Mouse (Mus musculus) liver, postnatal 0 days (tissue): ENCODE data around the gene Akap2. TPM values are rescaled to one million over a fixed set of nuclear protein-coding genes. Genes with fewer than 3 reads are reported as not detected.

ENCODE experiments used
- ATAC-seq: fragments of 200-750 bp; cut with Nextera tagmentation; 2 replicates; pipeline ENCODE4 v1.8.0; 2017; ENCODE audit warnings: mild to moderate bottlenecking, moderate library complexity
- DNase-seq: peaks from one replicate; pipeline ENCODE4 v3.0.0-alpha.2; 2016
- H3K27ac ChIP-seq: fragments of 300-500 bp; sonication (generic); 2 replicates; pipeline ENCODE4 v1.5.1; 2014; ENCODE audit warnings: antibody characterized with exemption, moderate library complexity, mild to moderate bottlenecking, low read depth
- H3K27me3 ChIP-seq: fragments of 300-500 bp; sonication (generic); 2 replicates; pipeline ENCODE4 v1.6.1; 2014; ENCODE audit warnings: low read length, control low read depth, mixed read lengths; ENCODE audit not compliant: insufficient read depth
- H3K36me3 ChIP-seq: fragments of 300-500 bp; sonication (generic); replicated peaks from 2 replicates; pipeline ENCODE4 v1.6.1; 2014; ENCODE audit warnings: mild to moderate bottlenecking, control low read depth, low read length, moderate library complexity, mixed read lengths; ENCODE audit not compliant: insufficient read depth
- H3K4me1 ChIP-seq: fragments of 300-500 bp; sonication (generic); 2 replicates; pipeline ENCODE4 v1.6.1; 2014; ENCODE audit warnings: antibody characterized with exemption, mild to moderate bottlenecking, control low read depth; ENCODE audit not compliant: insufficient read depth
- H3K4me2 ChIP-seq: fragments of 300-500 bp; sonication (generic); 2 replicates; pipeline ENCODE4 v1.6.1; 2014; ENCODE audit warnings: low read depth, mild to moderate bottlenecking, low read length, moderate library complexity, mixed read lengths
- H3K4me3 ChIP-seq: fragments of 300-500 bp; sonication (generic); 2 replicates; pipeline ENCODE4 v1.5.1; 2014; ENCODE audit warnings: low read depth, low read length
- H3K9ac ChIP-seq: fragments of 300-500 bp; sonication (generic); replicated peaks from 2 replicates; pipeline ENCODE4 v1.6.1; 2014; ENCODE audit warnings: mild to moderate bottlenecking, moderate library complexity
- H3K9me3 ChIP-seq: fragments of 300-500 bp; sonication (generic); 2 replicates; pipeline ENCODE4 v1.6.1; 2016; ENCODE audit warnings: mild to moderate bottlenecking, control low read depth, low read length, mixed read lengths
- CTCF ChIP-seq: sonication (generic); IDR thresholded peaks from 2 replicates; pipeline ENCODE4 v1.5.1; 2016; ENCODE audit warnings: antibody characterized with exemption, low read depth
- EP300 ChIP-seq: IDR thresholded peaks from 2 replicates; pipeline ENCODE4 v1.6.1; 2016; ENCODE audit warnings: antibody characterized with exemption, low read depth, mild to moderate bottlenecking
- WGBS: fragments of 180-500 bp; shearing (Covaris S2); extraction: QIAGEN DNeasy Blood & Tissue Kit; methylation state at CpG from one replicate; pipeline ENCODE4 v1.1.7; 2014; ENCODE audit not compliant: insufficient replicate concordance; 5-methylcytosine and 5-hydroxymethylcytosine counted together
- polyA plus RNA-seq: library from polyadenylated mRNA; unstranded; fragments of >200 nt; fragmentation: Nextera tagmentation; extraction: Ambion mirVana; gene quantifications from 2 replicates; pipeline ENCODE4 v1.2.1, GENCODE M21; 2015

The Akap2 gene
- polyA plus RNA-seq, result 1.9 and 2.0 TPM in 2 replicates

- no peaks in the 10 kb centered on the region for H3K36me3 ChIP-seq
- no peak within 1 kb of the TSS for H3K4me2 ChIP-seq
- no peaks in the 10 kb centered on the region for H3K4me1 ChIP-seq
- H3K4me3 ChIP-seq, result no peak within 1 kb of the TSS
- no peaks in the 10 kb centered on the region for H3K9me3 ChIP-seq
- TF ChIP-seq EP300 (no peak), CTCF (no peak)
- H3K27me3 ChIP-seq, result no peaks in the 10 kb centered on the region
- no peak within 1 kb of the TSS for H3K27ac ChIP-seq
- 86% methylated on average over 9 of the region's 9 CpGs for WGBS
- no peak within 1 kb of the TSS for H3K9ac ChIP-seq
- DNase-seq (no peak), ATAC-seq (no peak)
Measured at GRCm38 (mm10) chr4:57717354-57717753, at the start of gene Akap2. Gene Akap2, plus strand, starts transcription at chr4:57717657.

DNA sequence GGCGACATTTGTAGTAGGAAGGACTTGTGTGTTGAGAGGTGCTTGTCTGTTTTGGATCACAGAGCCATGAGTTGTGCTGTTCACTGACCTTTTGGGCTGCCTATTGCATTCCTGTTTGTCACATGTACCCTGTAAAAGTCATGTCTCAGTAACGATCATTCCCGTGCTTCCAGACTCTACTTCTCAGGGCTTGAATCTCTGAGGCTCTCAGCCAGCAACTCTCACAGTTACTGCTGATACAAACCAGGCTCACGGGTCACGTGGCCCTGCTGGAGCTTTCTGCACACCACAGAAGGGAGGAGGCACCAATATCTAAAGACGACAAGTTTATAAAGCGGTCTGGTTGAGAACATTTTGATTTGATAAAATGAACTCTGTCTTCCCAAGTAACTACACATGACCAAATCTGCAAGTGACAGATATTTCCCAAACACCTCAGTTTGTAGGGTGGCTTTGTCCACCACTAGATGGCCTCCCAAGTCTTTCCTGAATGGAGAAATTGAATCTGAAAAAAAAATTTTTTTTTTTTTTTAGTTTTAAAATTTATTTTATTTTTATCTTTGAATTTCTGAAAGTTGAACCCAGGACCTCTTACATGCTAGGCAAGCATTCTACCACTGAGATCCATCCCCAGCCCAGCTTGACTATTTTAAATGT, 46.5 kb upstream of the Akap2 start:
- Histone ChIP-seq H3K4me2 (no peak overlapping the region), H3K9me3 (no peaks in the 10 kb centered on the region), H3K4me1 (peaks cover 14% of the 10 kb centered on the region), H3K9ac (no peak overlapping the region), H3K27me3 (no peaks in the 10 kb centered on the region; the same call in 1 of the 2 replicates), H3K36me3 (no peaks in the 10 kb centered on the region), H3K27ac (no peak overlapping the region), H3K4me3 (no peak overlapping the region)
- DNase-seq (no peak), ATAC-seq (no peak)
- 47% methylated on average over 7 of the region's 7 CpGs for WGBS
- TF ChIP-seq CTCF (peak; percentile 59), EP300 (no peak)

DNA sequence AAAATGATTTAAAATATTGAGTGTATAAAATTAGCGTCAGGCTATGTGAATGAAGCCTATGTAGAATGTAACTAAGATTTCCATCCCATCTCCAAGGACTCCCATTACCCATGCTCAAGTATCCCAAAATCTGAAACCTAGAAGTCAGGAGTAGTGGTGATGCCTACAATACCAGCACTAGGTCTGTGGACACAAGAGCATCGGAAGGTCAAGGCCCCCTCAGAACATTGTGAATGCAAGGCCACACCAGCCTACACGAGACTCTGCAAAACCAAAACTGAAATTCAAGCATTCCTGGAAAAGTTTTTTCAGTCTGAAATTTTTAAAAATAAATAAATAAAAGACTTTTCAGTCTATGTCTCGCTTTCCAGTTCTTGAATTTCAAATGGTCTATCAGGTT, 44.9 kb upstream of the Akap2 start:
- Histone ChIP-seq H3K36me3 (no peaks in the 10 kb centered on the region), H3K9ac (no peak overlapping the region), H3K4me2 (no peak overlapping the region), H3K4me3 (no peak overlapping the region), H3K9me3 (no peaks in the 10 kb centered on the region), H3K27me3 (no peaks in the 10 kb centered on the region; the same call in 1 of the 2 replicates), H3K4me1 (peaks cover 14% of the 10 kb centered on the region), H3K27ac (no peak overlapping the region)
- ATAC-seq (no peak), DNase-seq (no peak)
- TF ChIP-seq EP300 (no peak), CTCF (no peak)
- 62% methylated on average over 4 of the region's 4 CpGs for WGBS

- Histone ChIP-seq H3K4me1 (peaks cover 14% of the 10 kb centered on the region), H3K4me3 (no peak overlapping the region), H3K4me2 (peak overlapping the region; percentile 27), H3K27me3 (no peaks in the 10 kb centered on the region; the same call in 1 of the 2 replicates), H3K36me3 (no peaks in the 10 kb centered on the region), H3K9ac (no peak overlapping the region), H3K9me3 (no peaks in the 10 kb centered on the region), H3K27ac (0 out of 2 replicates have a peak overlapping the region, but pooled peaks have one; percentile 22)
- WGBS, result 8% methylated on average over 12 of the region's 12 CpGs
- ATAC-seq (peak; percentile 60; the same call in 1 of the 2 replicates), DNase-seq (peak; percentile 84)
- TF ChIP-seq EP300, result no peak
- peak; percentile 94 for TF ChIP-seq CTCF
Measured at GRCm38 (mm10) chr4:57672996-57673906, 44.2 kb upstream of the Akap2 start.

DNA sequence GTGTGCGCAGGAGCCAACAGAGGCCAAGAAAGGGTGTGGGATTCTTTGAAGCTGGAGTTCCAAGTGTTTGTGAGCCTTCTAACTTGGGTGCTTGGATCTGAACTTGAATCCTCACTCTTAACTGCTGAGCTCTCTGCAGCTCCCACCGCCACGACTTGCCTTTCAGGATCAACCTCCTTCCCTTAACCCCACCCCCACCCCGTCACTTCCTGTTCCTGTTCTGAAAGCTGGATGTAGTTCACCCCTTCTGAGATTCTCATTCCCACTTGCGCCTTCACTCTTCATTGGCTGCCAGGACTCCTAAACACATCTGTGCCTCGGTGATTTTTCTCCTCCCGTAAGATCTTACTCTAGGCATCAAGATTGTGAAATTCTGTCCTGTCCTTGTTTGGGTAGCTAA, 43.1 kb upstream of the Akap2 start:
- Histone ChIP-seq H3K36me3 (no peaks in the 10 kb centered on the region), H3K27ac (no peak overlapping the region), H3K4me3 (no peak overlapping the region), H3K4me1 (peaks cover 14% of the 10 kb centered on the region), H3K4me2 (no peak overlapping the region), H3K9me3 (no peaks in the 10 kb centered on the region), H3K27me3 (no peaks in the 10 kb centered on the region; the same call in 1 of the 2 replicates), H3K9ac (no peak overlapping the region)
- ATAC-seq (no peak), DNase-seq (peak; percentile 34)
- TF ChIP-seq CTCF (no peak), EP300 (no peak)
- WGBS, result 47% methylated on average over 7 of the region's 7 CpGs

DNA sequence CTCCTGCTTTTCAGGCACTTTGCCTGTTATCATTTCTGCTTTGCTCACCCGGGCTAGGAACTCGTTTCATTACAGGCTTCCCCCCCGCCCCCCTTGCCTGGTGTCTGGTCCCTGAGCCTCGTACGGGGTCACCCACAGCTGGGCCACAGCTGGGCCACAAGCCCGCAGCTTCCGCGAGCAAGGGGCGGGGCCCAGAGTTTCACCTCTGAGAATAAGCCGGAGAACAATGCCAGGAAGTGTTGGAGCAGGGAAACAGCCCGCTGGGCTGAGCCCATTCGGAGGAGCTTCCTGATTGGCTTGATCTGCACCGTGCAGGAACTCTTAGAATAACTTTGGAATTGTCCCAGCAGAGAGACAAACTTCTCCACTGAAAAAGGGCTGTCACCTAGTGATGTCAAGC, 42.1 kb upstream of the Akap2 start:
- no peak overlapping the region for H3K9ac ChIP-seq
- no peak for TF ChIP-seq CTCF
- TF ChIP-seq EP300, result 0 out of 2 replicates have a peak, but pooled peaks have one; percentile 26
- DNase-seq (peak; percentile 69), ATAC-seq (peak; percentile 76)
- 3% methylated on average over 13 of the region's 13 CpGs for WGBS
- H3K36me3 ChIP-seq, result no peaks in the 10 kb centered on the region
- no peak overlapping the region for H3K4me3 ChIP-seq
- peaks cover 14% of the 10 kb centered on the region for H3K4me1 ChIP-seq
- H3K27me3 ChIP-seq, result no peaks in the 10 kb centered on the region; the same call in 1 of the 2 replicates
- no peak overlapping the region for H3K27ac ChIP-seq
- 0 out of 2 replicates have a peak overlapping the region, but pooled peaks have one; percentile 22 for H3K4me2 ChIP-seq
- H3K9me3 ChIP-seq, result no peaks in the 10 kb centered on the region
